Mouse (Mus musculus) B cell, adult 67 days (primary cell): ENCODE data around the gene Nsg2. TPM values are rescaled to one million over a fixed set of nuclear protein-coding genes. Genes with fewer than 3 reads are reported as not detected.

ENCODE experiments used
- total RNA-seq, 2 experiments: library from RNA; stranded (reverse); gene quantifications; 4 replicates each; pipeline ENCODE4 v1.2.4; 2023

The Nsg2 gene
- 1 to 10 TPM; 2.3 to 3.8 TPM for total RNA-seq

GRCm38 (mm10) chr11:32000281-32000680, at the start of gene Nsg2:
Gene Nsg2, plus strand, starts transcription at chr11:32000463.

DNA sequence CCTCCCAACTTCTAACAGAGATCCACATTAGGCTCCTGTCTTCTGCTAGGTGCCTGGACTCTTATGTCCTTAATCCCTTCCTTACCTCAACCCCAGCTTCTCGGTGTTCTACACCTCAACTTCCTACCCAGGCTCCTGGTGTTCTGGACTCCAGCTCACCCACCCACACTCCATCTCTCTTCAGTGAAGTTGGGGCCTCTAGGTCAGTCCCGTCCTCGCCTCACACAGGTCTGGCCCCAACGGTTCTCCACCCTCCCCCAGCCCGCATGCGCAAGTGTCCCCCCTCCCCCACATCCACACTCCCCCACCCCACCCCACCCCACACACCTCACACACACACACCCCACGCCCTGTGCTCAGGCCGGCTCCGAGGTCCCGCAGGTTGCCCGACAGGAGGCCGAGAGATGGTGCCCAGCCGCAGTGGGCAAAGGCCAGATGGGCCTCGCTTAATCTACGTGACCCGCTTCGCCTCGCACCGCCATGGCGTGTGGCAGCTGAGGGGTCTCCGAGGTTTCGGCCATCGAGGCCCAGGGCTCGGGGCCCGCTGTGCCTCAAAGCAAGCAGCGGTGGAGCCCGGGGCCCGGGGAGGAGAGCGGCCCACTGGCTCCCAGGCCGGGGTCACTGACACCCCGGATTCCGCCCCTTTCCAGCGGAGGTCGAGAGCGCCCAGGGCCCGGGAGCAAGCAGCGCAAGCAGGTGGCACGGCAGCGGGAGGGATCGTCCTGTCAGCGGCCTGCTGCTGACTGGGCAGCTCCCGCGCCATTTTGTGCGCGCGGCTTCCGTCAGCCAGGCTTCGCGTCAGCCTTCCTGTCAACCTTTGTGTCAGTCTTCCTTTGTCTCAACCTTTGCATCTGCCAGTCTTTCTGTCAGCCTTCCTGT, 34.8 kb upstream of the Nsg2 start, which contains the start of gene 4930524B15Rik:
Gene 4930524B15Rik, plus strand, starts transcription at position 337 of the 879 bp plus-strand sequence.

Other genes starting within 250 kb of the Nsg2 start
- 10 to 100 TPM; 46.4 to 50.4 TPM for gene Cpeb4, start 128.3 kb upstream of the Nsg2 start, total RNA-seq
- not detected for gene 4930524B15Rik, start 34.9 kb upstream of the Nsg2 start, total RNA-seq
- gene Il9r, start 199.8 kb downstream of the Nsg2 start, total RNA-seq: 10 to 100 TPM; 25.2 to 46.1 TPM
- 10 to 100 TPM; 20.0 to 25.8 TPM for gene Snrnp25, start 205.0 kb downstream of the Nsg2 start, total RNA-seq
- 10 to 100 TPM; 10.3 to 13.0 TPM for gene Rhbdf1, start 221.8 kb downstream of the Nsg2 start, total RNA-seq
- 10 to 100 TPM; 21.7 to 27.2 TPM for gene Mpg, start 226.0 kb downstream of the Nsg2 start, total RNA-seq